Mouse (Mus musculus) right cerebral cortex, postnatal 10 days (tissue): ENCODE results near the gene Dzank1.

ENCODE experiments used
- DNase-seq, 2 experiments: peaks; one replicate each; pipeline ENCODE4 v3.0.0; 2021; ENCODE audit warnings: low spot score in 2 of 2

Dzank1 gene

GRCm38 (mm10) chr2:144467203-144467602 lies 60.0 kb downstream of the Dzank1 start:
- DNase-seq, result no peak

- DNase-seq, result no peak
Observed at GRCm38 (mm10) chr2:144465876-144466575, 61.2 kb downstream of the Dzank1 start.

- peak; percentile 36 to 58 for DNase-seq
Observed at GRCm38 (mm10) chr2:144464799-144465760, 62.1 kb downstream of the Dzank1 start.

GRCm38 (mm10) chr2:144464182-144464581 lies 63.0 kb downstream of the Dzank1 start:
- no peak for DNase-seq

GRCm38 (mm10) chr2:144458975-144459754 lies 68.0 kb downstream of the Dzank1 start:
- peak; percentile 90 to 92 for DNase-seq

- DNase-seq, result no peak
Observed at GRCm38 (mm10) chr2:144458355-144458754, 68.9 kb downstream of the Dzank1 start.

GRCm38 (mm10) chr2:144452364-144453008 lies 74.7 kb downstream of the Dzank1 start:
- peak; percentile 86 to 91 for DNase-seq

- DNase-seq, result no peak
Observed at GRCm38 (mm10) chr2:144450378-144450777, 76.8 kb downstream of the Dzank1 start.

GRCm38 (mm10) chr2:144446360-144446999 lies 80.7 kb downstream of the Dzank1 start:
- no peak for DNase-seq

- DNase-seq, result peak in 1 of 2 experiments; percentile 49
Observed at GRCm38 (mm10) chr2:144441386-144441915, 85.8 kb downstream of the Dzank1 start.

- DNase-seq, result no peak
Observed at GRCm38 (mm10) chr2:144439191-144439700, 88.0 kb downstream of the Dzank1 start.

- no peak for DNase-seq
Observed at GRCm38 (mm10) chr2:144438424-144438823, 88.8 kb downstream of the Dzank1 start.

GRCm38 (mm10) chr2:144435679-144436078 lies 91.5 kb downstream of the Dzank1 start:
- DNase-seq, result peak; percentile 64 to 84

GRCm38 (mm10) chr2:144431286-144431825 lies 95.9 kb downstream of the Dzank1 start:
- no peak for DNase-seq

GRCm38 (mm10) chr2:144429171-144429570 lies 98.0 kb downstream of the Dzank1 start:
- DNase-seq, result no peak

- DNase-seq, result no peak
Observed at GRCm38 (mm10) chr2:144428659-144429058, 98.6 kb downstream of the Dzank1 start.

GRCm38 (mm10) chr2:144427852-144428251 lies 99.4 kb downstream of the Dzank1 start:
- no peak for DNase-seq

GRCm38 (mm10) chr2:144425761-144426160 lies 101.5 kb downstream of the Dzank1 start:
- DNase-seq, result no peak

- no peak for DNase-seq
Observed at GRCm38 (mm10) chr2:144422094-144422675, 105.0 kb downstream of the Dzank1 start.
